Mouse (Mus musculus) forebrain, embryonic 14.5 days (tissue): ENCODE results near the gene Frmd5. TPM values are rescaled to one million over a fixed set of nuclear protein-coding genes. Genes with fewer than 3 reads are reported as not detected.

Source experiments
- ATAC-seq: fragments of 200-750 bp; cut with Nextera tagmentation; 2 replicates; pipeline ENCODE4 v1.8.0; 2017; ENCODE audit warnings: mild to moderate bottlenecking, moderate library complexity
- DNase-seq: peaks from one replicate; pipeline ENCODE4 v3.0.0-alpha.2; 2015; ENCODE audit warnings: low spot score
- H3K27ac ChIP-seq: fragments of 300-500 bp; sonication (generic); 2 replicates; pipeline ENCODE4 v1.5.1; 2014; ENCODE audit warnings: low read depth, mild to moderate bottlenecking, control low read depth, low read length, moderate library complexity
- H3K27me3 ChIP-seq: fragments of 300-500 bp; sonication (generic); replicated peaks from 2 replicates; pipeline ENCODE4 v1.6.1; 2014; ENCODE audit warnings: low read length, control low read depth, mixed read lengths; ENCODE audit not compliant: control insufficient read depth, insufficient read depth
- H3K36me3 ChIP-seq: fragments of 300-500 bp; sonication (generic); 2 replicates; pipeline ENCODE4 v1.6.1; 2014; ENCODE audit warnings: low read length, control low read depth; ENCODE audit not compliant: control insufficient read depth, insufficient read depth
- H3K4me1 ChIP-seq: fragments of 300-500 bp; sonication (generic); 2 replicates; pipeline ENCODE4 v1.6.1; 2014; ENCODE audit warnings: antibody characterized with exemption, low read length, control low read depth; ENCODE audit not compliant: control insufficient read depth, insufficient read depth
- H3K4me2 ChIP-seq: fragments of 300-500 bp; sonication (generic); 2 replicates; pipeline ENCODE4 v1.6.1; 2014; ENCODE audit warnings: mild to moderate bottlenecking, control low read depth, low read length
- H3K4me3 ChIP-seq: fragments of 300-500 bp; sonication (generic); 2 replicates; pipeline ENCODE4 v1.5.1; 2014; ENCODE audit warnings: low read depth, low read length, control low read depth
- H3K9ac ChIP-seq: fragments of 300-500 bp; sonication (generic); 2 replicates; pipeline ENCODE4 v1.6.1; 2014; ENCODE audit warnings: mild to moderate bottlenecking, low read length, control low read depth, moderate library complexity
- H3K9me3 ChIP-seq: fragments of 300-500 bp; sonication (generic); replicated peaks from 2 replicates; pipeline ENCODE4 v1.6.1; 2016; ENCODE audit warnings: low read length, control low read depth, mixed read lengths; ENCODE audit not compliant: control insufficient read depth
- WGBS: fragments of 180-500 bp; shearing (Covaris S2); extraction: QIAGEN DNeasy Blood & Tissue Kit; methylation state at CpG from one replicate; pipeline ENCODE4 v1.1.7; 2014; 5-methylcytosine and 5-hydroxymethylcytosine counted together
- polyA plus RNA-seq: library from polyadenylated mRNA; unstranded; fragments of >200 nt; fragmentation: Nextera tagmentation; extraction: Ambion mirVana; gene quantifications from 2 replicates; pipeline ENCODE4 v1.2.1, GENCODE M21; 2014

Gene Frmd5
- polyA plus RNA-seq, 1 experiment from 2014 or later = 26.9 TPM

GRCm38 (mm10) chr2:121788415-121788814, 18.5 kb downstream of the Frmd5 start:
- DNase-seq = no peak
- no peak overlapping the region for H3K27ac ChIP-seq
- no peak overlapping the region for H3K4me2 ChIP-seq
- H3K9me3 ChIP-seq = no peaks in the 10 kb centered on the region
- no peak for ATAC-seq
- no peaks in the 10 kb centered on the region for H3K36me3 ChIP-seq
- no peaks in the 10 kb centered on the region for H3K27me3 ChIP-seq
- WGBS = 88% methylated on average over 2 of the region's 2 CpGs
- no peak overlapping the region for H3K4me3 ChIP-seq
- no peaks in the 10 kb centered on the region for H3K4me1 ChIP-seq
- no peak overlapping the region for H3K9ac ChIP-seq

- H3K9me3 ChIP-seq = no peaks in the 10 kb centered on the region
- H3K27me3 ChIP-seq = no peaks in the 10 kb centered on the region
- no peak overlapping the region for H3K4me2 ChIP-seq
- DNase-seq = no peak
- WGBS = 73% methylated on average over 13 of the region's 13 CpGs
- no peak overlapping the region for H3K27ac ChIP-seq
- no peak overlapping the region for H3K4me3 ChIP-seq
- no peak for ATAC-seq
- no peak overlapping the region for H3K9ac ChIP-seq
- H3K36me3 ChIP-seq = no peaks in the 10 kb centered on the region
- H3K4me1 ChIP-seq = no peaks in the 10 kb centered on the region
Measured at GRCm38 (mm10) chr2:121787767-121788166, 19.1 kb downstream of the Frmd5 start.

- Histone ChIP-seq H3K4me2 (no peak overlapping the region), H3K4me3 (no peak overlapping the region), H3K27ac (no peak overlapping the region), H3K4me1 (no peaks in the 10 kb centered on the region), H3K9ac (no peak overlapping the region), H3K36me3 (no peaks in the 10 kb centered on the region), H3K9me3 (no peaks in the 10 kb centered on the region), H3K27me3 (no peaks in the 10 kb centered on the region)
- 53% methylated on average over 7 of the region's 7 CpGs for WGBS
- ATAC-seq = no peak
- DNase-seq = no peak
Measured at GRCm38 (mm10) chr2:121787271-121787670, 19.6 kb downstream of the Frmd5 start.

GRCm38 (mm10) chr2:121776219-121776618, 30.7 kb downstream of the Frmd5 start:
- Histone ChIP-seq H3K9me3 (no peaks in the 10 kb centered on the region), H3K4me2 (no peak overlapping the region), H3K27me3 (no peaks in the 10 kb centered on the region), H3K9ac (no peak overlapping the region), H3K27ac (no peak overlapping the region), H3K4me1 (no peaks in the 10 kb centered on the region; the same call in 1 of the 2 replicates), H3K4me3 (no peak overlapping the region), H3K36me3 (no peaks in the 10 kb centered on the region)
- DNase-seq (no peak), ATAC-seq (no peak)
- WGBS = 87% methylated on average over 7 of the region's 7 CpGs

GRCm38 (mm10) chr2:121764851-121765250, 42.0 kb downstream of the Frmd5 start:
- Histone ChIP-seq H3K9me3 (no peaks in the 10 kb centered on the region), H3K27me3 (no peaks in the 10 kb centered on the region), H3K4me1 (no peaks in the 10 kb centered on the region), H3K4me3 (no peak overlapping the region), H3K27ac (no peak overlapping the region), H3K9ac (no peak overlapping the region), H3K36me3 (no peaks in the 10 kb centered on the region), H3K4me2 (no peak overlapping the region)
- ATAC-seq = no peak
- DNase-seq = no peak
- 18% methylated on average over 5 of the region's 5 CpGs for WGBS

- Histone ChIP-seq H3K4me3 (no peak overlapping the region), H3K36me3 (no peaks in the 10 kb centered on the region), H3K4me1 (no peaks in the 10 kb centered on the region), H3K27me3 (no peaks in the 10 kb centered on the region), H3K9me3 (no peaks in the 10 kb centered on the region), H3K4me2 (no peak overlapping the region), H3K9ac (no peak overlapping the region), H3K27ac (no peak overlapping the region)
- WGBS = 94% methylated on average over 5 of the region's 5 CpGs
- DNase-seq (no peak), ATAC-seq (no peak)
Measured at GRCm38 (mm10) chr2:121761861-121762260, 45.0 kb downstream of the Frmd5 start.

GRCm38 (mm10) chr2:121761281-121761795, 45.5 kb downstream of the Frmd5 start:
- H3K9me3 ChIP-seq = no peaks in the 10 kb centered on the region

GRCm38 (mm10) chr2:121760646-121761045, 46.2 kb downstream of the Frmd5 start:
- WGBS = 95% methylated on average over 9 of the region's 9 CpGs
- no peaks in the 10 kb centered on the region for H3K27me3 ChIP-seq
- no peak overlapping the region for H3K27ac ChIP-seq
- no peak for ATAC-seq
- H3K9me3 ChIP-seq = no peaks in the 10 kb centered on the region
- no peaks in the 10 kb centered on the region for H3K36me3 ChIP-seq
- no peak overlapping the region for H3K9ac ChIP-seq
- H3K4me2 ChIP-seq = no peak overlapping the region
- no peak overlapping the region for H3K4me3 ChIP-seq
- DNase-seq = no peak
- H3K4me1 ChIP-seq = no peaks in the 10 kb centered on the region

More at GRCm38 (mm10) chr2:121761281-121761795, 45.5 kb downstream of the Frmd5 start:
- Histone ChIP-seq H3K27me3 (no peaks in the 10 kb centered on the region), H3K4me2 (no peak overlapping the region), H3K36me3 (no peaks in the 10 kb centered on the region), H3K27ac (no peak overlapping the region), H3K4me1 (no peaks in the 10 kb centered on the region), H3K4me3 (no peak overlapping the region), H3K9ac (no peak overlapping the region)
- DNase-seq (no peak), ATAC-seq (no peak)
- 92% methylated on average over 11 of the region's 11 CpGs for WGBS

GRCm38 (mm10) chr2:121758258-121758657, 48.6 kb downstream of the Frmd5 start:
- no peak for DNase-seq
- no peak overlapping the region for H3K9ac ChIP-seq
- no peaks in the 10 kb centered on the region for H3K9me3 ChIP-seq
- H3K4me2 ChIP-seq = no peak overlapping the region
- ATAC-seq = no peak
- WGBS = 91% methylated on average over 8 of the region's 8 CpGs
- H3K4me1 ChIP-seq = peaks cover 6% of the 10 kb centered on the region; the same call in 1 of the 2 replicates
- H3K4me3 ChIP-seq = no peak overlapping the region
- H3K27ac ChIP-seq = no peak overlapping the region
- no peaks in the 10 kb centered on the region for H3K27me3 ChIP-seq
- H3K36me3 ChIP-seq = no peaks in the 10 kb centered on the region
